Mouse (Mus musculus) subcutaneous adipose tissue, adult 2 months (tissue): ENCODE results near the gene Prap1. TPM values are rescaled to one million over a fixed set of nuclear protein-coding genes. Genes with fewer than 3 reads are reported as not detected.

Source experiments
- polyA plus RNA-seq: library from polyadenylated mRNA; depleted of rRNA; stranded (reverse); fragments of >200 nt; gene quantifications from 2 replicates; pipeline ENCODE4 v1.2.3, GENCODE M21; 2012; ENCODE audit warnings: low replicate concordance; rRNA removed

The Prap1 gene
- polyA plus RNA-seq = 1.7 and 21.1 TPM in 2 replicates

DNA sequence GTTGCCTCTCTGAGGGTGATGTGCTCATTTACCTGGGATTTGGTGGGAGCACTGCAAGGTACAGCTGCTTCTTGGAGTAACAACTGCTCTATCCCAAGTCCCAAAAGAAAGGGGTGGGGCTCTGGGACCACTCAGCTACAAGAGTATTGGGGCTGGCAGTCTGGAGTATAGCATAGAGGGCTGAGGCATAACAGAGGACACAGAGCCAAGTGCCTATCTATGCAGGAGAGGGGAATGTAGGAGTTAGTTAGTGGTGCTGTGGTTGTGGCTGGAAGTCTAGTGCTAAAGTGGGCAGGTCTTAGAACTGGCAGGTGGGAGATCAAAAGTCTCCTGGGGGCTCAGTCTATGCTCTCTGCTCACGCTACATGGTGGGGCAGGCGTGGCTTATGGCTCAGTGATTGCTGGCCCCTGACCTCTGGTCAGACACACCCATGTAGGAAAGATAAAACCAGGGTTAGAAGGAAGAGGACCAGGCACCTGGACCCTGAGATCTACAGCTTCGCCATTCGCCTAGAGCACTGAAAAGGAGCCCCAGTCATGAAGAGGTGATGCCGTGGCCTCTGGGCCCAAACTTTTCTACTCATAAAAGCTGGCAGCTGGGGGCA, at the start of gene Prap1:
Prap1 (plus strand) TSS at position 472 of the 605 bp plus-strand sequence.

GRCm38 (mm10) chr7:140048361-140049114, 44.7 kb upstream of the Prap1 start, which contains the start of gene Msx3:
Gene Msx3, minus strand, starts transcription at chr7:140049089.

GRCm38 (mm10) chr7:140082242-140082678, 10.9 kb upstream of the Prap1 start, which contains the start of gene Caly:
Gene Caly, minus strand, starts transcription at chr7:140082548.

DNA sequence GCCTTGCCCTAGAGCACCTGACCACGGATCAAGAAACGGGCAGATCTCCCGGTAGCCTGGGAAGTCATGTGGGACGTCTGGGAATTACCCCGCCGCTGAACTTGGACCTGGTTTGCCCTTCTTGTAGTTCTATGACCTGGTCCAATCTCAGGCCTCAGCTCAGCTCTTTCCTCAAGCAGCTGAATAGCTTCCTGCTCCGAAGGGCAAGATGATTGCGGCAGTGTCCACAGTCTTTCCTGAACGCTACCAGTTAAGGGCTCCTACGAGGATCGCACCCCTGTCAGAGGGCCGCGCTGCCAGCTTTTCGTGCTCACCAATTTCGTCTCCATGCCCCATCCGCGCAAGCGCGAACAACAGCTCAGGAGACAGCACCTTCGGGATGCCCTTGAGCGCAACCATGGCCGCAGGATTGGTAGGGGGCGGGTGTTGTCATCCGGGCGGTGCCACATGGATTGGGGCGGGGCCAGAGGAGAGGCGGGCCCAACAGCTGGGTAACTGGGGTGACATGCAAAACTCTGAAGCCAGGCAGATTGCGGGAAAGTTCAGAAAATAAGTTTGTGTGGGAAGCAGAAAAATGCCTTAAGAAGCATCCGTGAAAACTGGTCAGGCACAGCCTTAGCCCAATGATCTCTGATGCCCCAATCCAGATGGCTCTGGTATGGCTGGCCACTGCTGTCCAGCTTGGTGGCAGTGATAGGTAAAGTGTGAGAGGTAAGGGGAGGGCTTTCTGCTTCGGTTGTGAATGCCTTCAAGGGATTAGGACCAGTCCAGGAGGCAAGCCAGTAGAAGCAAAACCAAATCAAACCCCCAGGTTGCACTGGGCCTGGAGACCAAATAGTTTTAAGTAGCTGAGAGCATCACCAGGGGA, 9.0 kb downstream of the Prap1 start, which contains the start of gene Fuom:
Fuom (minus strand) TSS at position 449 of the 868 bp plus-strand sequence.

GRCm38 (mm10) chr7:140115583-140116328, 22.6 kb downstream of the Prap1 start, which contains the start of gene Paox:
Gene Paox, plus strand, starts transcription at chr7:140115799.

GRCm38 (mm10) chr7:140116329-140117054, 23.3 kb downstream of the Prap1 start, which contains the start of gene Echs1:
Gene Echs1, minus strand, starts transcription at chr7:140116476.

GRCm38 (mm10) chr7:140137135-140138020, 44.2 kb downstream of the Prap1 start, which contains the start of gene Mtg1:
Gene Mtg1, plus strand, starts transcription at chr7:140137564.

Other genes starting within 250 kb of the Prap1 start
- gene Kndc1, start 198.7 kb upstream of the Prap1 start, polyA plus RNA-seq = not detected in 2 replicates
- not detected in 2 replicates for gene Utf1, start 149.6 kb upstream of the Prap1 start, polyA plus RNA-seq
- 0.14 and 0.32 TPM in 2 replicates for gene 6430531B16Rik, start 114.6 kb upstream of the Prap1 start, polyA plus RNA-seq
- 12.3 and 18.5 TPM in 2 replicates for gene Adam8, start 100.8 kb upstream of the Prap1 start, polyA plus RNA-seq
- 45.5 and 100 TPM in 2 replicates for gene Zfp511, start 57.0 kb upstream of the Prap1 start, polyA plus RNA-seq
- 28.2 and 39.2 TPM in 2 replicates for gene Tubgcp2, start 56.7 kb upstream of the Prap1 start, polyA plus RNA-seq
- not detected in 2 replicates for gene Msx3, start 44.3 kb upstream of the Prap1 start, polyA plus RNA-seq
- gene Caly, start 10.8 kb upstream of the Prap1 start, polyA plus RNA-seq = 0.18 and 0.19 TPM in 2 replicates
- gene Fuom, start 9.0 kb downstream of the Prap1 start, polyA plus RNA-seq = 46.2 and 65.2 TPM in 2 replicates
- 27.3 and 32.0 TPM in 2 replicates for gene Paox, start 22.4 kb downstream of the Prap1 start, polyA plus RNA-seq
- gene Echs1, start 23.1 kb downstream of the Prap1 start, polyA plus RNA-seq = 240 and 347 TPM in 2 replicates
- 30.3 and 50.3 TPM in 2 replicates for gene Mtg1, start 44.2 kb downstream of the Prap1 start, polyA plus RNA-seq
- 0.89 and 2.7 TPM in 2 replicates for gene Sprn, start 61.5 kb downstream of the Prap1 start, polyA plus RNA-seq
- not detected in 2 replicates for gene Olfr522, start 71.4 kb downstream of the Prap1 start, polyA plus RNA-seq
- gene Olfr523, start 79.8 kb downstream of the Prap1 start, polyA plus RNA-seq = not detected in 2 replicates
- gene Olfr524, start 112.6 kb downstream of the Prap1 start, polyA plus RNA-seq = not detected in 2 replicates
- gene Cd163l1, start 124.9 kb downstream of the Prap1 start, polyA plus RNA-seq = 0.36 and 1.7 TPM in 2 replicates
- gene 5830411N06Rik, start 153.9 kb downstream of the Prap1 start, polyA plus RNA-seq = 0.04 and 0.13 TPM in 2 replicates
- gene Olfr525, start 227.5 kb downstream of the Prap1 start, polyA plus RNA-seq = not detected in 2 replicates
- gene Olfr527, start 240.6 kb downstream of the Prap1 start, polyA plus RNA-seq = not detected in 2 replicates